Mouse (Mus musculus): ENCODE data around the gene Asgr1. TPM values are rescaled to one million over a fixed set of nuclear protein-coding genes. Genes with fewer than 3 reads are reported as not detected.

Asgr1 gene
- total RNA-seq, 2 experiments from 2014 or later, result 1.7 to 33.7 TPM

- no peak for DNase-seq (ENCODE audit: low spot score in 2 of 2)
Measured at GRCm38 (mm10) chr11:70023481-70024150, 30.3 kb upstream of the Asgr1 start.

GRCm38 (mm10) chr11:70024151-70024514, 29.8 kb upstream of the Asgr1 start:
- DNase-seq (ENCODE audit: low spot score in 2 of 2), result no peak

GRCm38 (mm10) chr11:70026689-70027088, 27.2 kb upstream of the Asgr1 start:
- no peak for DNase-seq (ENCODE audit: low spot score in 2 of 2)

GRCm38 (mm10) chr11:70027397-70027796, 26.5 kb upstream of the Asgr1 start:
- no peak for DNase-seq (ENCODE audit: low spot score in 2 of 2)

GRCm38 (mm10) chr11:70028401-70029129, 25.3 kb upstream of the Asgr1 start:
- no peak for DNase-seq (ENCODE audit: low spot score in 2 of 2)

GRCm38 (mm10) chr11:70029130-70029801, 24.6 kb upstream of the Asgr1 start:
- peak in 1 of 2 experiments; percentile 37 for DNase-seq (ENCODE audit: low spot score in 2 of 2)

DNA sequence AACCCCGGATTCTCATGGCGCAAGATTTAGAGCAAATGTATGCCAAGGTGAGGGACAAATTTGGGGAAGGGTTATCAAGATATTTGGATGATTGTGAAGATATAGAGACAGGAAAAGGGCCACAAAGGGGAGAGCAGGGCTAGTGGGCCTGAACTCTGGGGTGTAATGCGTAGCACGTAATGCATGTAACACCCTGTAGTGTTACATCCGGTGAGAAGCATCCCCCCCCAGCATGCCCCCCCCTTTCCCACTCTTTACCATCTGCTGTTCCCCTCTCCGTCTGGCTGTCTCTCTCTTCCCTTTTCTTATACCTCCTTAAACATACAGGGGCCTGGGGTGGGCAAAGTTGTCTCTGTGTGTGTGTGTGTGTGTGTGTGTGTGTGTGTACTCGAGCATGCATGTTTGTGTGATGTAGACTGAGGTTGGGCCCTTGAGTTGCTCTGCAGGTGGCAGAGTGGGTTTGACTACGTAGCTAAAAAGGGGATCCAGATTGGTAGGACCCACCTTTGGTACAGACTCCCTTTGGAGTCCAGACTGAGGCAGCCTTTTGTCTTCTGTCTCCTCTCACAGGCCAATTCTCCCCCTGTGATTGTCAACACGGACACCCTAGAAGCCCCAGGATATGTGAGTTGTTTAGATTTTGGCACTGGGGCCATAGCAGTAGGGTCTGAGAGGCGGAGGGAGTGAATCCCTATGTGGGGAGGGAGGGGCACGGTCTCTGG, 23.9 kb upstream of the Asgr1 start:
- no peak for DNase-seq (ENCODE audit: low spot score in 2 of 2)

- DNase-seq (ENCODE audit: low spot score in 2 of 2), result no peak
Measured at GRCm38 (mm10) chr11:70030651-70031320, 23.1 kb upstream of the Asgr1 start.

- no peak for DNase-seq (ENCODE audit: low spot score in 2 of 2)
Measured at GRCm38 (mm10) chr11:70031321-70031670, 22.6 kb upstream of the Asgr1 start.

GRCm38 (mm10) chr11:70038174-70038573, 15.7 kb upstream of the Asgr1 start:
- no peak for DNase-seq (ENCODE audit: low spot score in 2 of 2)

DNA sequence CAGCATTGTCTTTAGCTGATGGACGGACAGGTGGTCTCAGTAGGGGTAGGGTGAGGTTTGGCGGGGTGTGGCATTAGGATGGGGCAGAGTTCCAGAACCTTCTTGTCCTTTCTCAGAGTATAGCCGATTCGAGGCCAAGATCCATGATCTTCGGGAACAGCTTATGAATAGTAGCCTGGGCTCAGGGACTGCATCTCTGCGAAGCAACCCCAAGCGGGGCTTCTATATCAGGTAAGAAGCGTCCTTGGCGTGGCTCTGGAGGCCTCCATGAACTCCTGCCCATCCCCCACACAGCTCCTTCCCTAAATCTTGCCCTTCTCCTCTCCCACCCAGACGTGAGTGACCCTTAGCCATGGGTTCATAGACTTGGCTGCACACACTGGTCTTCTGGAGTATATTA, 14.3 kb upstream of the Asgr1 start:
- no peak for DNase-seq (ENCODE audit: low spot score in 2 of 2)

GRCm38 (mm10) chr11:70040184-70040583, 13.7 kb upstream of the Asgr1 start:
- no peak for DNase-seq (ENCODE audit: low spot score in 2 of 2)

DNA sequence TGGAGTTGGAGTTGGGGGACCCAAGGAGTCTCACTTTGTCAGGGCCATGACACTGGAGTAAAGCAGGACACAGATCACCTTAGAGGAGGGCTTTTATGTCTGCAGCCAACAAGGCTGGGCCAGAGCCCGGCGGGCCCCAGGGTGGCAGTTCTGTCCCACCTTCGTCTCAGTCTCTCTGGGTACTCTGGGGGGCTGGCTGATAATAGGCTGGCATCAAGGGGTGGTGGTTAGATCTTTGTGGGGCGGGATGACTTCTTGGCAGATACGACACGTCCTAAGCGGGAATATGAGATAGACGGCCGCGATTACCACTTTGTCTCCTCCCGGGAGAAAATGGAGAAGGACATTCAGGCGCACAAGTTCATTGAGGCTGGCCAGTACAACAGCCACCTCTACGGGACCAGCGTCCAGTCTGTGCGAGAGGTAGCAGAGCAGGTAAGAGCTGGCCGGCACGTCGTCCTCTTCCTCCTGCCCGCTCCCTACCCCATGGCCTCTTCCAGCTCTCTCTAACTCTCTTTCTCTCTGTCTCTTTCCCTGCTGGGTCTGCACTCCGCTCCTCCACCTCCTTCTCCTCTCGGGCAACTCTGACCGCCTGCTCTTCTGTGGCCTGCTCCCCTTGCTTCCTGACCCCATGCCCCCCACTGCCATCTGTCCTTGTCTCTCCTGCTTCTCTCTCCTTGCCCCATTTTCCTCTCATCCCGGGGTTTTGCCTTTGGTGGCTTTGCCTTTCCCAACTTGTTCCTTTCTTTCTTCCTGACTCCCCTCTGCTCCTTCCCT, 11.4 kb upstream of the Asgr1 start:
- DNase-seq (ENCODE audit: low spot score in 2 of 2), result no peak

DNA sequence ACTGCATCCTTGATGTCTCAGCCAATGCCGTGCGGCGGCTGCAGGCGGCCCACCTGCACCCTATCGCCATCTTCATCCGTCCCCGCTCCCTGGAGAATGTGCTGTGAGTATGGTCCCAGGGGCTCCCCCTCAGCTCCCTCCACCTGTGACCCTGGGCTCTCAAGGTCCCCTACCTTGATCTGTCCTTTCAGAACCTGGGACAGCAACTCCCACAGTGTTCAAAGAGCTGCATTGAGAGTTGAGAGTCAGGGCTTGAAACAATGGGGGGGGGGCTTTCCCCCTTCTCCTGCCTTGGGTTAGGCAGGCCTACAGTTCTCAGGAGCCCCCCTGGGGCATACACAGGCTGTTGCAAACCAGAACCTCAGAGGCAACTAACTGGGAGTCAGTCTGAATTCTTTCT, 10.2 kb upstream of the Asgr1 start:
- no peak for DNase-seq (ENCODE audit: low spot score in 2 of 2)

DNA sequence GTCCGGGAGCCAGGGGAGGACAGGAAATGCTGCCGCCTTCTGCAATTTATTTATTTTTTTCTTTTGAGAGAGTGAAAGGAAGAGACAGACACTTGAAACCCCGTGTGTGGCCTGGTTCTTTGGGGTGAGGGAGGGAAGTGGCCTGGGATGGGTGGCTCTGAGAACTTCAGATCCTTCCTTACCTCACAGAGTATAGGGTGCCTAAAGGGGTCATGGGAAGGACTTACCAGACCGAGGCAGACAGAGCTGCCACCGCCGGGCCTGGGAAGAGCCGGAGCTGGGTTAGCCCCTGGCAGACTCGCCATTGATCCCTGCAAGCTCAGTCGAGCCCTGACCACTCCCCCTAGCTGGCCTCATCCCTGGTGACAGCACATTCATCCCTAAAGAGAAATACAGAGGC, 8.4 kb upstream of the Asgr1 start:
- DNase-seq (ENCODE audit: low spot score in 2 of 2), result no peak

- no peak for DNase-seq (ENCODE audit: low spot score in 2 of 2)
Measured at GRCm38 (mm10) chr11:70049366-70049765, 4.5 kb upstream of the Asgr1 start.

- DNase-seq (ENCODE audit: low spot score in 2 of 2), result no peak
Measured at GRCm38 (mm10) chr11:70049816-70050215, 4.1 kb upstream of the Asgr1 start.

GRCm38 (mm10) chr11:70053156-70053555, 729 bp upstream of the Asgr1 start:
- DNase-seq (ENCODE audit: low spot score in 2 of 2), result no peak

DNA sequence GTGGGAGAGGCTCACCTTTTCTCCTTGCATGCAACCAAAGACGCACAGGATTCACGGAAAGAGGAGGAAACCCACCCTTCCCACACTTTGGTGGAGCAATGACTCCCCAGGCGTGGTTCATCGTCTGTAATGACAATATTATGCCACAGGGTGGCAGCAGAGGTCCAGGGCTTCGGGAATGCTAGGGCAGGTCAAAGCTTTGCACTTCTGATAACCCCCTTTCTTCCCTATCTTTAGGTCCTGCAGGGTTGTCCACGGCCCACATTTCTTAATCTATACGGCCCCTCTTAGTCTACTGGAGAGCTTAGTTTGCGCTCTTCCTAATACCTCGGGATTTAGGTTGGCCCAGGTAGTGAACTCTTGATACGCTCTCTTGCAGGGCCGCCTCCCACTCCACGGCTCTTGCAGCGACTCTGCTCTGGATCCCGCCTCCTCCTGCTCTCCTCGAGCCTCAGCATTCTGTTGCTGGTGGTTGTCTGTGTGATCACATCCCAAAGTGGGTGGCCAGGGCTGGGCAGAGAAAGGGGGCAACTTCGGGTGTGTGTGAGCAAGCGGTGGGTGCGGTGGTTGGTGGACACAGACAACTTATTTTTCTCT, 1.8 kb downstream of the Asgr1 start:
- peak; percentile 51 to 69 for DNase-seq (ENCODE audit: low spot score in 2 of 2)

DNA sequence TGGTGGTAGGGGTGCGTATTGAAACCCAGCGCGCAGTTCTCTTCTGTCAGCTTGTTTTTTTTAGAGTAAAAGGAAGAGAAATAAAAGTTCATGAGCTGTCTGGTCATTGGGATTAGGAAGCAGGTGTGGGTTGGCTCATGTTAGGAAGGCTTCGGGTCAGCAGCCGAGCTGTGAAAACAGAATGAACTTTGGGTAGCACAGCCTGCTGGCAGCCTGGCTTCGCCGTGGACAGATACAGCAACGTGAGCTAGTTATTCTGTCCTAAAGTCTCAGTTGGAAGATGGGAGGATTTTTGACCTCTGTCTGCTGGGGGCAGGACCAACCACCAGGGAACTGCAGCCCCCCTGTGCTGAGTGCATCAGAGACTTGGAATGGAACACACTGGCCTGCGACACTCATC, 3.9 kb downstream of the Asgr1 start:
- DNase-seq (ENCODE audit: low spot score in 2 of 2), result no peak
